Mouse (Mus musculus) adrenal gland, postnatal 0 days (tissue): ENCODE results near the gene Cdyl. TPM values are rescaled to one million over a fixed set of nuclear protein-coding genes. Genes with fewer than 3 reads are reported as not detected.

Experiments
- polyA plus RNA-seq: library from polyadenylated mRNA; unstranded; fragments of >200 nt; fragmentation: Nextera tagmentation; extraction: Ambion mirVana; gene quantifications from 2 replicates; pipeline ENCODE4 v1.2.1, GENCODE M21; 2015

Cdyl gene
- 8.9 and 9.7 TPM in 2 replicates for polyA plus RNA-seq

DNA sequence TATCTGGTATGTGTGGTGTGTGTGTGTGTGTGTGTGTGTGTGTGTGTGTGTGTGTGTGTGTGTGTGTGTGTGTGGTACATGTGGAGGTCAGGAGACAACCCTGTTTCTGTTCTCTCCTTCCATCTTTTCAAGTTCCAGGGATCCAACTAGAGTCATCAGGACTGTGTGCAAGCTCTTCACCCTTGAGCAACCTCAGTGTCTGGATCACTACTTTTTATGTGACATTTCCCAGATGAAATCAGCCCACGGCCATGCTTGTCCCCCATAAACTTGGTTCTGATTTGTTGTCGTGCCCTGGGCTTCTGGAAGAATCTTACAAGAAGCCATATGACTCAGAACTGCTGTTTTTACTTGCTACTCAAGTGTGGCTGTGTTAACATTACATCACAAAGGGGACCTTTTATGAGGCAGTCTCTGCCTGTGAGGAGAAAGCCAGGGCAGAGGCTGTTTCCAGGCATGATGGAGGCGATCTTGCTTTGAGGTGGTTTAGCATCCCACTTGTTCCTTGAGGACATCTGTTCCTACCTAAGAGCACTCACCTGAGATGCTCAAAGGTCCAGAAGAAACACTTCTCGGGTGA is at the start of gene Cdyl:
Cdyl (plus strand) TSS at position 428 of the 580 bp plus-strand sequence.

DNA sequence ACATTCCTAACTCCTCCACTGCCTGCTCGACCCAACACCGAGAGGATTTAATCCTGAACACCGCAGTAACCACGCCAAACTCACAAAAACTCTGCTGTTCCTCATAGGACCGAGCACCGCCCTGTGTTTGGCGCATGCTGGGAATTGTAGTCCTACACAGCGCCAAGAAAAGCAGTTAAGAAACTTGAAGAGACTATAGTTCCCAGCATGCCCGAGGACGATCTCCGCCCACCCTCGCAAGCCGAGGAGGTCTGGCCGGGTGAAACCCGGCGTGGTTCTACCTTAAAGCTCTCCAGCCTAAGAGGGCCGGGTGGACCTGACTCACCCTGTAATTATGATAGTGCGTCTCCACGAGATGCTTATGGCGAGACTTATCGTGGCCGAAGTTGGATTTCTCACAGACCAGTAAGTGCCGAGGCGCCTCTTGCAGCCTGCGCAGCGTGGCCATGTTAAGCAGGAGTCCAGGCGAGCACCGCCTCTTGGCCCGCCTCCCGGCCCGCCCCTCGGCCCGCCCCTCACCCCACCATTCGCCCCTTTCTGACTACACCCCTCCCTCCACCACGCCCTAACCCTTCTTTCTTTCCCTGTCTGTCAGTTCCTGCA is 246.3 kb downstream of the Cdyl start, which contains the start of gene Rpp40:
Rpp40 (minus strand) TSS at position 481 of the 603 bp plus-strand sequence.

Other genes starting within 250 kb of the Cdyl start
- 25.5 and 27.0 TPM in 2 replicates for gene Rpp40, start 246.5 kb downstream of the Cdyl start, polyA plus RNA-seq